Mouse (Mus musculus): Measurements from ENCODE around the gene Ankrd55. TPM values are rescaled to one million over a fixed set of nuclear protein-coding genes. Genes with fewer than 3 reads are reported as not detected.

Ankrd55 gene
- polyA plus RNA-seq, 1 experiment from 2014 or later: 2.7 TPM

DNA sequence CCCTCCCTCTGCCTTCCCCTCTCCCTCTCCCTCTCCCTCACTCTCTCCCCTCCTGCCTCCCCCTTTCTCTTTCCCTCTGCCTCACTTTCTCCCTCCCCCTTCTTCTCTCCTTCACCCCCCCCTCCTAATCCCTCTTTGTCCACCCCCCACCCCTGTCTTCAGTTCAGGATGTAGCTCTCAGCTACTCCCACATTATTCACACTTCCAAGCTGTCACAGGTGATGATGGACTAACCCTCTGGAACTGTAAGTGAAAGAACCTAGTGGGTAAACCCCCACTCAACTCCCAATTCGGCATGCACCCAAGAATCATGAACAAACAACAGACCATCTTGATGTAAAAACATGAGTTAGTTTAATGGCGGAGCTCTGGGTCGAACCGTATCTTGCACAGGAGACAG lies 122.2 kb downstream of the Ankrd55 start:
- H3K27ac ChIP-seq: no peak overlapping the region
- no peaks in the 10 kb centered on the region for H3K79me2 ChIP-seq (ENCODE audit: inconsistent target)
- H3K36me3 ChIP-seq (ENCODE audit: inconsistent target): no peaks in the 10 kb centered on the region
- no peak overlapping the region for H3K4me3 ChIP-seq (ENCODE audit: inconsistent target)
- 94% methylated on average over 4 of the region's 4 CpGs for WGBS (ENCODE audit: missing documents)

GRCm38 (mm10) chr13:112411216-112411822 lies 123.1 kb downstream of the Ankrd55 start:
- Histone ChIP-seq H3K4me3 (ENCODE audit: inconsistent target) (no peak overlapping the region), H3K79me2 (ENCODE audit: inconsistent target) (no peaks in the 10 kb centered on the region), H3K36me3 (ENCODE audit: inconsistent target) (no peaks in the 10 kb centered on the region), H3K27ac (no peak overlapping the region)
- 95% methylated on average over 5 of the region's 5 CpGs for WGBS (ENCODE audit: missing documents)

DNA sequence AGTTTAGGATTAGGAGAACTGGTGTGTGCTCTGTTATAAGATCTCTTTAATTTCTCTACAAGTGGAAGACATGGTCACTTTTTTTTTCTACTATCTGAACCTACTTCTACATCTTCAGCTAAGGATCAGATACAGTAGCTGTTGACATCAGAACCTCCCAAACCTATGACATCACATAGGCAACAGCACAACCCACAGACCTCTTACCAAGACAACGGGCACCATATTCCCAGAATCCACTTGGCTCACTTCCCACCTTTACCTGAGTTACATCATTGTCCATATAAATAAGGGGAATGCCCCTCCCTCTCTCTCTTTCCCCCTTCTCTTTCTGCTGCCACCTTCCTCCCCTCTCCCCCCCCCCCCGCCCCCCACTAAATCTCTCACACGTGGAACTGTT lies 124.0 kb downstream of the Ankrd55 start:
- Histone ChIP-seq H3K79me2 (ENCODE audit: inconsistent target) (no peaks in the 10 kb centered on the region), H3K27ac (no peak overlapping the region), H3K4me3 (ENCODE audit: inconsistent target) (no peak overlapping the region), H3K36me3 (ENCODE audit: inconsistent target) (no peaks in the 10 kb centered on the region)
- 96% methylated on average over 2 of the region's 3 CpGs for WGBS (ENCODE audit: missing documents)

GRCm38 (mm10) chr13:112412824-112413223 lies 124.6 kb downstream of the Ankrd55 start:
- peak overlapping the region; percentile 36; the same call in 1 of the 2 replicates for H3K27ac ChIP-seq
- no peaks in the 10 kb centered on the region for H3K79me2 ChIP-seq (ENCODE audit: inconsistent target)
- no peaks in the 10 kb centered on the region for H3K36me3 ChIP-seq (ENCODE audit: inconsistent target)
- WGBS (ENCODE audit: missing documents): 96% methylated on average over 5 of the region's 5 CpGs
- H3K4me3 ChIP-seq (ENCODE audit: inconsistent target): no peak overlapping the region

DNA sequence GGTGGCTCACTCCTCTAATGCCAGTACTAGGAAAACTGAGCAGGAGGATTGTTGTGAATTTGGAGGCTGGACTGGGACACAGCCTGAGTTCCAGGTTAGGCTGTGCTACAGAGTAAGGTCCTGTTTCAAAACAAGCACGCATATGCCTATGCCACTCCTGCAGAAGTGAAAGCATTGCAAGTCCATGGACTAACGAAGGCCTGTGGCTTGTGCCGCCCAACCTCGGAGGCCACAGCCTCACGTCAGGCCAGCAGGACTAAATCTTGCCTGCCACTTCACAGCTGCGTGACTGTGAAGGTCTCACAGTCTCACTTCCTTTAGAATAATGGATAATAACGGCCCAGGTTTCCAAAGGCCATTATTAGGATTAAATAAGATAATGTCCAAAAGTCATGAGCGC lies 125.4 kb downstream of the Ankrd55 start:
- Histone ChIP-seq H3K36me3 (ENCODE audit: inconsistent target) (no peaks in the 10 kb centered on the region), H3K27ac (peak overlapping the region; percentile 36), H3K79me2 (ENCODE audit: inconsistent target) (no peaks in the 10 kb centered on the region), H3K4me3 (ENCODE audit: inconsistent target) (no peak overlapping the region)
- 18% methylated on average over 8 of the region's 8 CpGs for WGBS (ENCODE audit: missing documents)

DNA sequence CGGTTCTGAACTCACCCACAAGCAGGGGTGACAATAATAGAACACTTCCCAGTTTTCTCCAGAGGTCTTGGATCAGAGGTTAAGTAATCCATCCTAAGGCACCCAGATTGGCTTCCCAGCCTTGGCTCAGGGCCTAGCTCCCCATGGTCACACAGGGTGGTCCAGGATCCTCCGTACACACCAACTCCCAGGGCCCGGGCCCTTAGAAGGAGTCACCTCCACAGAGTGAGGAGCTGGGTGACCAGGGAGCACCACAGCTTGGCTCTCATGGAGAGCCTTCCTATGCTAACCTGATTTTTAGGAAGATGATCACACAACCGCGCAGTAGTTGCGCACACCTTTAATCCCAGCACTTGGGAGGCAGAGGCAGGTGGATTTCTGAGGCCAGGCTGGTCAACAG lies 127.6 kb downstream of the Ankrd55 start:
- Histone ChIP-seq H3K79me2 (ENCODE audit: inconsistent target) (no peaks in the 10 kb centered on the region), H3K36me3 (ENCODE audit: inconsistent target) (no peaks in the 10 kb centered on the region), H3K27ac (peak overlapping the region; percentile 51), H3K4me3 (ENCODE audit: inconsistent target) (no peak overlapping the region)
- WGBS (ENCODE audit: missing documents): 87% methylated on average over 5 of the region's 6 CpGs

GRCm38 (mm10) chr13:112416410-112417162 lies 128.3 kb downstream of the Ankrd55 start:
- H3K36me3 ChIP-seq (ENCODE audit: inconsistent target): no peaks in the 10 kb centered on the region
- H3K79me2 ChIP-seq (ENCODE audit: inconsistent target): no peaks in the 10 kb centered on the region
- peak overlapping the region; percentile 51 for H3K27ac ChIP-seq
- 29% methylated on average over 8 of the region's 8 CpGs for whole genome bisulfite sequencing (ENCODE audit: missing documents)
- no peak overlapping the region for H3K4me3 ChIP-seq (ENCODE audit: inconsistent target)

DNA sequence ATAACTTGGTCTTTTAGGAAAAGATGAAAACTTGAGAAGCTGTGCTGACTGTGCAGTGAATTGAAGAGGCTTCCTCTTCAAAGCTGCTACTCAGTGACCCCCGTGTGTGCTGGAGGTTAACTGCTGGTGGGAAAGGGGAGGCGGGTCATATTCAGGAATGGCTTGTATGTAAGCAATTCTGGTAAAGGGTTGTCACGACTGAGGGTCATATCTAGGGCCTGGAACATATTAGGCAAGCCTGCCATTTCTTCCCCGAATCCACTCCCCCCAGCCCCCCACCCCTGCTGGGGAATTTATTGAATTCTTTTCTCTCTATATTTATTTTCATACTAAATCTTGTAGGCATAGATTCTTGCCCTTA lies 128.9 kb downstream of the Ankrd55 start:
- Histone ChIP-seq H3K27ac (peak overlapping the region; percentile 51), H3K4me3 (ENCODE audit: inconsistent target) (no peak overlapping the region), H3K36me3 (ENCODE audit: inconsistent target) (no peaks in the 10 kb centered on the region), H3K79me2 (ENCODE audit: inconsistent target) (no peaks in the 10 kb centered on the region)
- 73% methylated on average over 4 of the region's 4 CpGs for WGBS (ENCODE audit: missing documents)

DNA sequence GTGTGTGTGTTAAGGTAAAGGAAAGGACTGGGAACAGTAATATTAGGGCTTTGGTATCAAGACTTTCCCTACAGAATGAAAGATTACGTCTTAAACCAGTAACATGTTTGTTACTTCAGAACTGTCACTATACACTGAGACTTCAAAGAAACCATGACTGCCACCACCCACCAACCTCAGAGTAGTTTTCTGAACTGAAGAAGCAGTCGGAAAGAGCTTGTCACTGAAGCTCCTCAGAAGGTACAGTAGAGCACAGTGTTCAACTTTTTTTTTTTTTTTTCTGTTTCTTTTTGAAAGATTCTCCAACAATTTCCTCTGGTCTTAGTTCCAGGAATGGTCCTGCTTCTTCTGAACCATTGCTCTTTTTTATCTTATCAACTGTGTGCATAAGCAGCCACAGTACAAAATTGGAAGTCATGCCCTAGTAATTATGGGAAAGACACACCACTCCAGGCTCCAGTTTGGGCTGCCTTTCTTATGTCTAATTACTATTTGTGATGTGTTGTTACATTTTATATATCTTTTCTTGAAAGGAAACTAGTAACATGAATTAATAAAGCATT lies 129.7 kb downstream of the Ankrd55 start:
- no peaks in the 10 kb centered on the region for H3K36me3 ChIP-seq (ENCODE audit: inconsistent target)
- H3K79me2 ChIP-seq (ENCODE audit: inconsistent target): no peaks in the 10 kb centered on the region
- H3K27ac ChIP-seq: no peak overlapping the region
- no peak overlapping the region for H3K4me3 ChIP-seq (ENCODE audit: inconsistent target)
- WGBS (ENCODE audit: missing documents): 92% methylated on average over 2 of the region's 2 CpGs

GRCm38 (mm10) chr13:112418595-112418994 lies 130.3 kb downstream of the Ankrd55 start:
- Histone ChIP-seq H3K79me2 (ENCODE audit: inconsistent target) (no peaks in the 10 kb centered on the region), H3K27ac (no peak overlapping the region), H3K36me3 (ENCODE audit: inconsistent target) (no peaks in the 10 kb centered on the region), H3K4me3 (ENCODE audit: inconsistent target) (no peak overlapping the region)
- WGBS (ENCODE audit: missing documents): 93% methylated on average over 3 of the region's 4 CpGs

- 84% methylated on average over 2 of the region's 2 CpGs for WGBS (ENCODE audit: missing documents)
- Histone ChIP-seq H3K79me2 (ENCODE audit: inconsistent target) (no peaks in the 10 kb centered on the region), H3K27ac (no peak overlapping the region), H3K4me3 (ENCODE audit: inconsistent target) (no peak overlapping the region), H3K36me3 (ENCODE audit: inconsistent target) (no peaks in the 10 kb centered on the region)
These were observed 136.0 kb downstream of the Ankrd55 start for GRCm38 (mm10) chr13:112424212-112424611.

- 95% methylated on average over 7 of the region's 7 CpGs for WGBS (ENCODE audit: missing documents)
- no peaks in the 10 kb centered on the region for H3K36me3 ChIP-seq (ENCODE audit: inconsistent target)
- H3K79me2 ChIP-seq (ENCODE audit: inconsistent target): no peaks in the 10 kb centered on the region
- H3K27ac ChIP-seq: no peak overlapping the region
- H3K4me3 ChIP-seq (ENCODE audit: inconsistent target): no peak overlapping the region
These were observed 136.4 kb downstream of the Ankrd55 start for GRCm38 (mm10) chr13:112424635-112425034.

GRCm38 (mm10) chr13:112425181-112425654 lies 137.0 kb downstream of the Ankrd55 start:
- Histone ChIP-seq H3K79me2 (ENCODE audit: inconsistent target) (no peaks in the 10 kb centered on the region), H3K4me3 (ENCODE audit: inconsistent target) (no peak overlapping the region), H3K27ac (no peak overlapping the region), H3K36me3 (ENCODE audit: inconsistent target) (no peaks in the 10 kb centered on the region)
- 93% methylated on average over 8 of the region's 8 CpGs for WGBS (ENCODE audit: missing documents)

DNA sequence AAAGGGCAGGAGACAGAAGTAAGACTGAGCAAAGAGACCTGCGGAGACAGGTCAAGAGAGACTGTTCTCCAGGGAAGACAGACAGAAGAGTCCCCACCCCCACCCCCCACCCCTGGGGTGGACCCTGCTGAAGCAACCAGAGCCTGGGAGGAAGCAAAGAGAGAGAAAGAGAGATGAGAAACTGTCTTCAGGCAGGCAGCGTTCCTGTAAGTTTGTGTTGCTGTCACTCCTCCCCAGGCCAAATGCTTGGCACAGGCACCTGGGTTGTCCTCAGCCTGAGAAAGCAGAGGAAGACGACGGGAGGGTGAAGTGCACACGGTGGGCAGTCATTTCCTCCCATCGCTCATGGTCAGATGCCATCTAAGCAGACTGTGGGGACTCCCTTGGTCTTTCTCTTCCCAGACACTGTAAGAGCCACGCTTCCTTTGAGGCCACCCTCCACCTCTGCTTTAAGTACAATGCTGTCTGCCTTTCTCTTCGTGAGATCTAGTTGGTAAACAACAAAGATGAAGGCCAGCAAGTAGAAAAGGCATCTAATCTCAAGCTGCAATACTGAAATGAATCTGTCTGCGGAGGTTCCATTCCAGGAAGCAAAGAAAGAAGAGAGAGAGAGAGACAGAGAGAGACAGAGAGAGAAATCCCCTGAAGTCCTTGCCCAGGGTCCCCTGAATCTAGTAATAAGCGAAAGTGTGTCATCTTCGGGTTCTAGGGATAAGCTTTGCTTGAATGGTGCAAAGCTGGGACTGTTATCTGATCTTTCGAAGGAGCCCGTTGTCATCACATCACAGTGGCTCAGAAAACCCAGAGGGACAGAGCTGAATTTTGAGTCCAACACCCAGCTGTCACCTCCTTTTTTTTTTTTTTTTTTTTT lies 138.2 kb downstream of the Ankrd55 start:
- WGBS (ENCODE audit: missing documents): 57% methylated on average over 13 of the region's 13 CpGs
- H3K36me3 ChIP-seq (ENCODE audit: inconsistent target): no peaks in the 10 kb centered on the region
- H3K79me2 ChIP-seq (ENCODE audit: inconsistent target): no peaks in the 10 kb centered on the region
- H3K27ac ChIP-seq: no peak overlapping the region
- H3K4me3 ChIP-seq (ENCODE audit: inconsistent target): no peak overlapping the region

Data from macrophage (primary cell).